Mouse (Mus musculus) cerebellum, adult 2 months (tissue): ENCODE results near the gene AI464131.

ENCODE experiments used
- CTCF ChIP-seq: fragments of 200-500 bp; IDR thresholded peaks from 2 replicates; pipeline ENCODE4 v1.5.1; 2011; ENCODE audit warnings: low read depth, mild to moderate bottlenecking, control low read depth, low read length, moderate library complexity, borderline replicate concordance; ENCODE audit not compliant: insufficient read depth
- POLR2A ChIP-seq: fragments of 200-500 bp; IDR thresholded peaks from 2 replicates; pipeline ENCODE4 v1.6.1; 2011; ENCODE audit warnings: low read length, control low read depth, borderline replicate concordance; ENCODE audit not compliant: insufficient read depth

DNA sequence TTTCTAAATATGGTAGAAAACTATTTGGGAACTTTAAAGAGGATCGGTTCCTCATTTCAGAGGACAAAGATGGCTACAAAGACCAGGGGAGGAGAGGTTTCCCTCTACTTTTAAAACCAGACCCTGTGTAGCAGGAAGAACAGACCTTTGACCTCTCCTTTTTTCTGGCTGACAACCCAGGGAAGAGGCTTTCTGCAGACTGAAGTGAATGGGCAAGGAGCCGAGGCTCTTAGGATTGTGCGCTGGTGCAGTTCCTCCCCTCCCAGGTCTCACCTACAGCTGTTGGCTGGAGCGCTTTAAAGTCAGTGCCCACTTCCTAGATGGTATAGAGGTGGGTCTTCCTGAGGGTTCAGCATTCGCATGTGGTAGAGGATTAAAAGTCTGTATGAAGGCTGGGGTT lies 5.8 kb downstream of the AI464131 start:
- TF ChIP-seq CTCF (no peak), POLR2A (no peak)
